Mouse (Mus musculus): ENCODE results near the gene Ndp. TPM values are rescaled to one million over a fixed set of nuclear protein-coding genes. Genes with fewer than 3 reads are reported as not detected.

The Ndp gene
- polyA plus RNA-seq, 1 experiment from 2014 or later = 4.7 TPM

- no peak overlapping the region for H3K4me2 ChIP-seq (replicated peaks)
- no peaks in the 10 kb centered on the region for H3K9me3 ChIP-seq (replicated peaks)
- no peak overlapping the region for H3K4me3 ChIP-seq (replicated peaks)
- H3K27me3 ChIP-seq = no peaks in the 10 kb centered on the region
- H3K36me3 ChIP-seq = no peaks in the 10 kb centered on the region
- no peaks in the 10 kb centered on the region for H3K4me1 ChIP-seq
- H3K27ac ChIP-seq (replicated peaks) = no peak overlapping the region
- ATAC-seq (ENCODE audit: insufficient number of reproducible peaks, low FRiP score, low TSS enrichment, low read depth) = no peak
- no peak overlapping the region for H3K9ac ChIP-seq
- 75% methylated on average over 2 of the region's 2 CpGs for WGBS
These were observed 65.5 kb downstream of the Ndp start for GRCm38 (mm10) chrX:16846034-16846433.

GRCm38 (mm10) chrX:16841443-16841842 lies 70.1 kb downstream of the Ndp start:
- Histone ChIP-seq H3K4me3 (replicated peaks) (no peak overlapping the region), H3K27me3 (no peaks in the 10 kb centered on the region), H3K27ac (replicated peaks) (no peak overlapping the region), H3K9ac (no peak overlapping the region), H3K4me2 (replicated peaks) (no peak overlapping the region), H3K4me1 (no peaks in the 10 kb centered on the region), H3K36me3 (no peaks in the 10 kb centered on the region), H3K9me3 (replicated peaks) (no peaks in the 10 kb centered on the region)
- no peak for ATAC-seq (ENCODE audit: insufficient number of reproducible peaks, low FRiP score, low TSS enrichment, low read depth)
- WGBS = 84% methylated on average over 2 of the region's 2 CpGs

- no peak overlapping the region for H3K4me2 ChIP-seq (replicated peaks)
- WGBS = 88% methylated on average over 1 of the region's 1 CpGs
- H3K9ac ChIP-seq = no peak overlapping the region
- H3K4me3 ChIP-seq (replicated peaks) = no peak overlapping the region
- ATAC-seq (ENCODE audit: insufficient number of reproducible peaks, low FRiP score, low TSS enrichment, low read depth) = no peak
- no peaks in the 10 kb centered on the region for H3K27me3 ChIP-seq
- H3K4me1 ChIP-seq = no peaks in the 10 kb centered on the region
- no peak overlapping the region for H3K27ac ChIP-seq (replicated peaks)
- H3K36me3 ChIP-seq = no peaks in the 10 kb centered on the region
- no peaks in the 10 kb centered on the region for H3K9me3 ChIP-seq (replicated peaks)
These were observed 74.3 kb downstream of the Ndp start for GRCm38 (mm10) chrX:16837293-16837692.

GRCm38 (mm10) chrX:16836488-16837082 lies 75.0 kb downstream of the Ndp start:
- Histone ChIP-seq H3K9me3 (replicated peaks) (no peaks in the 10 kb centered on the region), H3K27me3 (no peaks in the 10 kb centered on the region), H3K4me1 (no peaks in the 10 kb centered on the region), H3K9ac (no peak overlapping the region), H3K36me3 (no peaks in the 10 kb centered on the region), H3K27ac (replicated peaks) (no peak overlapping the region), H3K4me3 (replicated peaks) (no peak overlapping the region), H3K4me2 (replicated peaks) (no peak overlapping the region)
- no peak for ATAC-seq (ENCODE audit: insufficient number of reproducible peaks, low FRiP score, low TSS enrichment, low read depth)

Other genes starting within 250 kb of the Ndp start
- 19.6 and 21.7 TPM in 2 replicates for gene Maob, start 94.4 kb downstream of the Ndp start, polyA plus RNA-seq (2015; fragmentation: Nextera tagmentation; extraction: Ambion mirVana)